Mouse (Mus musculus) testis, adult 2 months (tissue): ENCODE measurements around the gene Gucy2g.
"Not testable (repeated sequence)": the region's sequence is repeated elsewhere in the genome, so short reads cannot be mapped to it uniquely, and the experiment has no call there.

ENCODE experiments used
- CTCF ChIP-seq: fragments of 200-500 bp; IDR thresholded peaks from 2 replicates; pipeline ENCODE4 v1.5.1; 2012; ENCODE audit warnings: low read depth, mild to moderate bottlenecking, inconsistent platforms, low read length, moderate library complexity; ENCODE audit not compliant: control insufficient read depth, insufficient read depth, insufficient replicate concordance
- POLR2A ChIP-seq: fragments of 200-500 bp; IDR thresholded peaks from 2 replicates; pipeline ENCODE4 v1.6.1; 2012; ENCODE audit warnings: low read depth, mild to moderate bottlenecking, inconsistent platforms, low read length, moderate library complexity; ENCODE audit not compliant: control insufficient read depth

GRCm38 (mm10) chr19:55152274-55152673 lies 88.8 kb downstream of the Gucy2g start:
- not testable (repeated sequence) for TF ChIP-seq CTCF, POLR2A
